Mouse (Mus musculus) midbrain, embryonic 15.5 days (tissue): ENCODE results near the gene Clip2. TPM values are rescaled to one million over a fixed set of nuclear protein-coding genes. Genes with fewer than 3 reads are reported as not detected.

ENCODE experiments used
- ATAC-seq: fragments of 200-750 bp; cut with Nextera tagmentation; replicated peaks from 2 replicates; pipeline ENCODE4 v1.8.0; 2017; ENCODE audit warnings: moderate TSS enrichment
- H3K27ac ChIP-seq: fragments of 300-500 bp; sonication (generic); 2 replicates; pipeline ENCODE4 v1.5.1; 2015; ENCODE audit warnings: mild to moderate bottlenecking, inconsistent platforms
- H3K27me3 ChIP-seq: fragments of 300-500 bp; sonication (generic); replicated peaks from 2 replicates; pipeline ENCODE4 v1.6.1; 2015; ENCODE audit warnings: inconsistent platforms
- H3K36me3 ChIP-seq: fragments of 300-500 bp; sonication (generic); replicated peaks from 2 replicates; pipeline ENCODE4 v1.6.1; 2015; ENCODE audit warnings: inconsistent platforms
- H3K4me1 ChIP-seq: fragments of 300-500 bp; sonication (generic); 2 replicates; pipeline ENCODE4 v1.6.1; 2015; ENCODE audit warnings: inconsistent platforms
- H3K4me2 ChIP-seq: fragments of 300-500 bp; sonication (generic); 2 replicates; pipeline ENCODE4 v1.6.1; 2015; ENCODE audit warnings: inconsistent platforms, mild to moderate bottlenecking, moderate library complexity
- H3K4me3 ChIP-seq: fragments of 300-500 bp; sonication (generic); 2 replicates; pipeline ENCODE4 v1.5.1; 2015; ENCODE audit warnings: mild to moderate bottlenecking, inconsistent platforms
- H3K9ac ChIP-seq: fragments of 300-500 bp; sonication (generic); 2 replicates; pipeline ENCODE4 v1.6.1; 2015; ENCODE audit warnings: mild to moderate bottlenecking, inconsistent platforms
- H3K9me3 ChIP-seq: fragments of 300-500 bp; sonication (generic); 2 replicates; pipeline ENCODE4 v1.6.1; 2016; ENCODE audit warnings: inconsistent platforms
- WGBS: fragments of 180-500 bp; shearing (Covaris S2); methylation state at CpG from one replicate; pipeline ENCODE4 v1.1.7; 2015; ENCODE audit warnings: mixed read lengths; 5-methylcytosine and 5-hydroxymethylcytosine counted together
- polyA plus RNA-seq: library from polyadenylated mRNA; unstranded; fragments of >200 nt; fragmentation: Nextera tagmentation; extraction: Ambion mirVana; gene quantifications from 2 replicates; pipeline ENCODE4 v1.2.1, GENCODE M21; 2015

Gene Clip2
- polyA plus RNA-seq: 16.1 and 16.9 TPM in 2 replicates

GRCm38 (mm10) chr5:134552110-134552972, at the start of gene Clip2:
TSS of gene Clip2 (minus strand) at chr5:134552434.
- 1% methylated on average over 61 of the region's 61 CpGs for WGBS
- Histone ChIP-seq H3K4me2 (peak within 1 kb of the TSS; percentile 93), H3K4me1 (peaks cover 51% of the 10 kb centered on the region), H3K27me3 (no peaks in the 10 kb centered on the region), H3K36me3 (no peaks in the 10 kb centered on the region), H3K9me3 (no peaks in the 10 kb centered on the region), H3K27ac (peak within 1 kb of the TSS; percentile 96), H3K9ac (peak within 1 kb of the TSS; percentile 86), H3K4me3 (peak within 1 kb of the TSS; percentile 81)
- ATAC-seq: peak; percentile 89

- H3K9me3 ChIP-seq: no peaks in the 10 kb centered on the region
Measured at GRCm38 (mm10) chr5:134597711-134598110, 45.5 kb upstream of the Clip2 start.

GRCm38 (mm10) chr5:134593093-134593492, 40.9 kb upstream of the Clip2 start:
- WGBS: 90% methylated on average over 9 of the region's 9 CpGs
- Histone ChIP-seq H3K4me2 (no peak overlapping the region), H3K27me3 (no peaks in the 10 kb centered on the region), H3K36me3 (peaks cover 27% of the 10 kb centered on the region), H3K9ac (no peak overlapping the region), H3K9me3 (no peaks in the 10 kb centered on the region), H3K27ac (no peak overlapping the region), H3K4me1 (no peaks in the 10 kb centered on the region), H3K4me3 (no peak overlapping the region)
- ATAC-seq: no peak

More at GRCm38 (mm10) chr5:134597711-134598110, 45.5 kb upstream of the Clip2 start:
- Histone ChIP-seq H3K27ac (no peak overlapping the region), H3K4me1 (no peaks in the 10 kb centered on the region), H3K4me2 (no peak overlapping the region), H3K4me3 (no peak overlapping the region), H3K36me3 (0 out of 2 replicates have a peak, but pooled peaks cover 16% of the 10 kb centered on the region), H3K27me3 (no peaks in the 10 kb centered on the region), H3K9ac (no peak overlapping the region)
- WGBS: 84% methylated on average over 10 of the region's 10 CpGs
- no peak for ATAC-seq

GRCm38 (mm10) chr5:134592026-134592581, 39.9 kb upstream of the Clip2 start:
- Histone ChIP-seq H3K27ac (no peak overlapping the region), H3K36me3 (peaks cover 25% of the 10 kb centered on the region), H3K4me1 (no peaks in the 10 kb centered on the region), H3K4me3 (no peak overlapping the region), H3K9ac (no peak overlapping the region), H3K4me2 (no peak overlapping the region), H3K9me3 (no peaks in the 10 kb centered on the region), H3K27me3 (no peaks in the 10 kb centered on the region)
- ATAC-seq: no peak
- 95% methylated on average over 11 of the region's 11 CpGs for WGBS

GRCm38 (mm10) chr5:134589900-134590299, 37.7 kb upstream of the Clip2 start:
- Histone ChIP-seq H3K4me2 (no peak overlapping the region), H3K36me3 (peaks cover 18% of the 10 kb centered on the region)

GRCm38 (mm10) chr5:134584798-134585197, 32.6 kb upstream of the Clip2 start:
- no peak overlapping the region for H3K4me2 ChIP-seq
- H3K36me3 ChIP-seq: no peaks in the 10 kb centered on the region
- no peak overlapping the region for H3K4me3 ChIP-seq
- ATAC-seq: no peak
- no peaks in the 10 kb centered on the region for H3K9me3 ChIP-seq
- H3K27me3 ChIP-seq: no peaks in the 10 kb centered on the region
- H3K4me1 ChIP-seq: peaks cover 8% of the 10 kb centered on the region
- WGBS: 94% methylated on average over 5 of the region's 5 CpGs
- H3K27ac ChIP-seq: no peak overlapping the region
- no peak overlapping the region for H3K9ac ChIP-seq

More at GRCm38 (mm10) chr5:134589900-134590299, 37.7 kb upstream of the Clip2 start:
- ATAC-seq: no peak
- Histone ChIP-seq H3K27me3 (no peaks in the 10 kb centered on the region), H3K9ac (no peak overlapping the region), H3K27ac (no peak overlapping the region), H3K9me3 (no peaks in the 10 kb centered on the region), H3K4me1 (no peaks in the 10 kb centered on the region), H3K4me3 (no peak overlapping the region)
- WGBS: 89% methylated on average over 3 of the region's 3 CpGs

GRCm38 (mm10) chr5:134583884-134584213, 31.6 kb upstream of the Clip2 start:
- H3K4me3 ChIP-seq: no peak overlapping the region
- no peak for ATAC-seq
- no peaks in the 10 kb centered on the region for H3K27me3 ChIP-seq
- no peak overlapping the region for H3K9ac ChIP-seq
- no peak overlapping the region for H3K27ac ChIP-seq
- no peaks in the 10 kb centered on the region for H3K9me3 ChIP-seq
- H3K4me1 ChIP-seq: peaks cover 8% of the 10 kb centered on the region
- no peak overlapping the region for H3K4me2 ChIP-seq
- 80% methylated on average over 3 of the region's 3 CpGs for WGBS
- H3K36me3 ChIP-seq: no peaks in the 10 kb centered on the region

- peak overlapping the region; percentile 80 for H3K9ac ChIP-seq
- H3K9me3 ChIP-seq: no peaks in the 10 kb centered on the region
- H3K27ac ChIP-seq: no peak overlapping the region; the same call in 1 of the 2 replicates
Measured at GRCm38 (mm10) chr5:134583006-134583883, 31.0 kb upstream of the Clip2 start.

GRCm38 (mm10) chr5:134582221-134582907, 30.1 kb upstream of the Clip2 start:
- ATAC-seq: peak; percentile 92
- H3K36me3 ChIP-seq: no peaks in the 10 kb centered on the region
- H3K4me2 ChIP-seq: peak overlapping the region; percentile 74
- H3K9me3 ChIP-seq: no peaks in the 10 kb centered on the region
- peak overlapping the region; percentile 75 for H3K4me3 ChIP-seq
- H3K27ac ChIP-seq: peak overlapping the region; percentile 40
- no peaks in the 10 kb centered on the region for H3K27me3 ChIP-seq
- WGBS: 8% methylated on average over 30 of the region's 30 CpGs
- H3K9ac ChIP-seq: peak overlapping the region; percentile 80
- peaks cover 8% of the 10 kb centered on the region for H3K4me1 ChIP-seq

More at GRCm38 (mm10) chr5:134583006-134583883, 31.0 kb upstream of the Clip2 start:
- WGBS: 30% methylated on average over 15 of the region's 15 CpGs
- no peaks in the 10 kb centered on the region for H3K36me3 ChIP-seq
- peak overlapping the region; percentile 74 for H3K4me2 ChIP-seq
- peak overlapping the region; percentile 75 for H3K4me3 ChIP-seq
- H3K27me3 ChIP-seq: no peaks in the 10 kb centered on the region
- peaks cover 8% of the 10 kb centered on the region for H3K4me1 ChIP-seq
- no peak for ATAC-seq

GRCm38 (mm10) chr5:134581146-134581545, 28.9 kb upstream of the Clip2 start, which contains the start of gene Rfc2:
TSS of gene Rfc2 (plus strand) at chr5:134581366.
- Histone ChIP-seq H3K4me1 (peaks cover 8% of the 10 kb centered on the region), H3K9me3 (no peaks in the 10 kb centered on the region), H3K27ac (no peak within 1 kb of the TSS), H3K4me2 (no peak within 1 kb of the TSS), H3K27me3 (no peaks in the 10 kb centered on the region), H3K4me3 (no peak within 1 kb of the TSS), H3K9ac (no peak within 1 kb of the TSS), H3K36me3 (no peaks in the 10 kb centered on the region)
- 86% methylated on average over 5 of the region's 5 CpGs for WGBS
- ATAC-seq: no peak

- no peak for ATAC-seq
- Histone ChIP-seq H3K4me1 (peaks cover 8% of the 10 kb centered on the region), H3K4me3 (no peak overlapping the region)
Measured at GRCm38 (mm10) chr5:134579135-134579534, 26.9 kb upstream of the Clip2 start.

More at GRCm38 (mm10) chr5:134579135-134579534, 26.9 kb upstream of the Clip2 start:
- no peak overlapping the region for H3K27ac ChIP-seq
- 59% methylated on average over 3 of the region's 3 CpGs for WGBS
- no peaks in the 10 kb centered on the region for H3K36me3 ChIP-seq
- no peaks in the 10 kb centered on the region for H3K27me3 ChIP-seq
- H3K9me3 ChIP-seq: no peaks in the 10 kb centered on the region
- no peak overlapping the region for H3K9ac ChIP-seq
- H3K4me2 ChIP-seq: no peak overlapping the region
